Mouse (Mus musculus): ENCODE data around the gene Tmem164.

Tmem164 gene

GRCm38 (mm10) chrX:142760415-142760814 is 79.2 kb downstream of the Tmem164 start:
- DNase-seq = no peak

- DNase-seq = no peak
Measured at GRCm38 (mm10) chrX:142763337-142763736, 82.1 kb downstream of the Tmem164 start.

DNA sequence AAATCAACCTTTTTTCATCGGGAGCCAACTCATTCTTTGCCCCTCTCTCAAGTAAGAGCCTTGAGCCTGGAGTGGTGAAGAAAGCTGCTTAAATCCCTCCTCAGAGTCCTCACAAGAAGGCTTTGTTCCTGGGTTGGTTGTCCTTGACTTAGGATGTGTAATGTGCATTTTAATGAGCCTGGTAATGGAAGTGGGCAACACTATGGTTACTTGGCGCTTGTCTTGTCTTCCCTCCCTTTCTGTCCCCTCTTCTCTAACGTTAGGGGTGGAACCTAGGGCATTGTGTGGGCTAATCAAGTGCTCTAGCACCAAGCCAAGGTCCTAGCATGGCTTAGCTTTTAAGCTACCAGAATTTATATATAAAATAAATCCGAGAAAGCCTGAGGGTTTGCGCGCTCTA is 88.5 kb downstream of the Tmem164 start:
- no peak for DNase-seq

DNA sequence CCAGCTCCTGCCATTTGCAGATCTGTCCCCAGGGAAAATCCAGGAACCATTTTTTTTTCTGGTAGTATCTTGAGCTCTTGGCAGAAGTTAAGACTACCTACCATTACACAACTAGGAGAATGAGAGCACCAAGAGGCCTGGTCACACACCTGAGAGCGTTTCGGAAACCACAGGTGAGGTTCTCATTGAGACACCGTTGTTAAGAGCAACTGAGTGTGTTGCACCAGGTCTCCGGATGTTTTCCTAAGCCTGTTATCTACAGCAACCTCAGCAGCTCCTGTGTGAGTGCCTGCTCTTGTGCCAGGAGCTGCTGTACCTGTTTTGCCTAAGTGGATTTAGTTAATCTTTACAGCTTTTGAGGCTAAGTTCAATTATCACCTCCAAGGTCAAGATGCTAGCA is 92.5 kb downstream of the Tmem164 start:
- no peak for DNase-seq

GRCm38 (mm10) chrX:142776131-142776530 is 94.9 kb downstream of the Tmem164 start:
- no peak for DNase-seq

GRCm38 (mm10) chrX:142778638-142779037 is 97.4 kb downstream of the Tmem164 start:
- DNase-seq = no peak

- DNase-seq = no peak
Measured at GRCm38 (mm10) chrX:142786160-142787052, 105.2 kb downstream of the Tmem164 start.

DNA sequence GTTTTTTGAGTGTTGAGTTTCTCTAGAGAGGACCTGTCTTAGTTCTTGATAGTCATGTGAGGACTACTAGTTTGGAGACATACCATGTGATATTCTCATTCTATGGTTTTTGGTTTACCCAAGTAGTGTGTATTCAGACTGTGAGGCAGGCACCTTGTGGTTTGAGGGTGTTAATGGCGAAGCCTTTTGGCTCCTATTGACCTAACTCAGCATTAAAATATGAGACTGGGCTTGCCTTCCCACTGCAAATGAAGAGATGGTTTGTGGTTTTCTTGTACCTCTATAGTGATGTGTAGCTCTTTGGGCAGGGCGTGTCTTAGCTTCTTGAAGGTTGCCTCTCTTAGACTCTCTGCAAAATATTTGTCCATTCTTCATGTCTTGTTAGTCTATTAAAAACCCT is 111.0 kb downstream of the Tmem164 start:
- no peak for DNase-seq

GRCm38 (mm10) chrX:142794069-142794610 is 112.9 kb downstream of the Tmem164 start:
- no peak for DNase-seq

DNA sequence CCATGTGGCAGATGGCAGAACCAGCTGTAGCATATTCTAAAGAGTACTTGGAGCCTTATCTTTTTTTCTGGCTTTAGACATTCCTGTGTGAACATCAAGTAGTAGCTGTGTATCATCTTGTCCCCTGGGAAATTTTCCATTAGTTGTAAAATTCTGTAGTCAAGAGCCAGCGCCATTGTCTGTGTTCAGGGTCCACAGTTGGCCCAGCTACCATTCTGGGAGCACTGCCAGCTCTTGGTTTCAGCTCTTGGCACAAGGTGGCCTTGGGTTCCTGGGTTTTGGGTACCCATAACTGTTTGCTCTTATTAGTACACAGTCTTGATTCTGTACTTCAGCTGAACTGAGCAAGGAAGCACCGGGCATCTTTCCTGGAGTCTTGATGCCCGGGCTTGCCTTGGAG is 123.4 kb downstream of the Tmem164 start:
- DNase-seq = no peak

DNA sequence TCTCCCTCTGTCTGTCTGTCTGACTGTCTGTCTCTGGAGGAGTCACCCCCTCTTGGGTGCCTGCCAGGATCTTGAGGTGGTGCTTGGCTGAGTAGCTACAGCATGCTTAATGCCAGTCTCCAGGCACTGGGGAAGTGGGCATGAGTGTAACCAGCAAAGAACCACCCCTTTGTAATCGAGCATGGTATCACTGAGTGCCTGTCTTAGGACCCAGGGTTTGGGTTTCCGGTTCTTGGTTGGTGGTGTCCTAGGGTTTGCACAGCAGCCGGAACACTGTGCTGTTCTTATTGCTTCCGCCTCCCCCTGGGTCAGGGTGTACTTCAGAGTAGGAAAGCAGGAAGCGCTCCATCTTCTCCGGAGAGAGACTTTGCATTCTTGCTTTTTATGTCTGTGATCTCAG is 124.9 kb downstream of the Tmem164 start:
- DNase-seq = no peak

DNA sequence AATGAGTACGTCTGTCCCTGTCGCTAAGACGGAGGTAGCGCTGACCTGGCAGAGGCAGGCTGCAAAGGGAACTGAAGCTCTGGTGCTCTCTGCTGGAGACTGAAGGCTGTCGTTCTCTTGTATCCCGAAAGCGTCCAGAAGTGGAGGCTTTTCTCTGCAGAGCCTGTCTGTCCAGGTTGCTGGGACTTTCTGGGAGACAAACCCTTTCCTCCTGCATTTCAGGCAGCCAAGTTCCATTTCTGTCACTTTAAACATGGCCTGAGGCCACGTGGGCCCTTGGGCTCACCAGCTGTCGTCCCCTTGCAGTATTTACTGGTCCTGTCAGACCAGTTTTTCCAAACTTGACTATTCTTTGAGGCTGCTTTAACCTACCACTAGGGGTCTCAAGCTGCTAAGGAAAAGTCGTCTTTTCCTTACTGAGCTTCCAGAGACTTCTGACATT is 125.4 kb downstream of the Tmem164 start:
- DNase-seq = no peak

- DNase-seq = no peak
Measured at GRCm38 (mm10) chrX:142808411-142808810, 127.2 kb downstream of the Tmem164 start.

GRCm38 (mm10) chrX:142813146-142813545 is 131.9 kb downstream of the Tmem164 start:
- no peak for DNase-seq

- DNase-seq = no peak
Measured at GRCm38 (mm10) chrX:142818057-142818682, 137.0 kb downstream of the Tmem164 start.

DNA sequence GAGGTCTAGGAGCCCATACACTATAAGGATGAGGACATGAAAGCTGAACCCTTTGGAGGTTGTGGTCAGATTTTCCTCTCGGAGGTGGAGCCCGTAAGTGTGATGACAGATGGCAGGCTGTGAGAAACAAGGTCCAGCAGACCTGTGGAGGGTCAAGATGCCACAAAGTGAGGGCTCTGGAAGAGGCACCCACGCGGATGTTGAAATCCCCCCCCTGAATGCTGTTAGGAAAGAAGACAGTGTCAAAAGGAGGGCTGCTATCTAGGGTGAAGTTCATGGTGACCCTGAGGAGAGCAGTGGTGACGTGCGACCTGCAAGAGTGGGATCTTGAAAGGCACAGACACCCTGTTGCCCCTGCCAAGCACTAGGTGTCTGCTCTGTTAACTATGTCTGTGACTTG is 140.0 kb downstream of the Tmem164 start:
- DNase-seq = no peak

- no peak for DNase-seq
Measured at GRCm38 (mm10) chrX:142821846-142822245, 140.6 kb downstream of the Tmem164 start.

- DNase-seq = no peak
Measured at GRCm38 (mm10) chrX:142825309-142825708, 144.1 kb downstream of the Tmem164 start.

GRCm38 (mm10) chrX:142827644-142828043 is 146.4 kb downstream of the Tmem164 start:
- no peak for DNase-seq

DNA sequence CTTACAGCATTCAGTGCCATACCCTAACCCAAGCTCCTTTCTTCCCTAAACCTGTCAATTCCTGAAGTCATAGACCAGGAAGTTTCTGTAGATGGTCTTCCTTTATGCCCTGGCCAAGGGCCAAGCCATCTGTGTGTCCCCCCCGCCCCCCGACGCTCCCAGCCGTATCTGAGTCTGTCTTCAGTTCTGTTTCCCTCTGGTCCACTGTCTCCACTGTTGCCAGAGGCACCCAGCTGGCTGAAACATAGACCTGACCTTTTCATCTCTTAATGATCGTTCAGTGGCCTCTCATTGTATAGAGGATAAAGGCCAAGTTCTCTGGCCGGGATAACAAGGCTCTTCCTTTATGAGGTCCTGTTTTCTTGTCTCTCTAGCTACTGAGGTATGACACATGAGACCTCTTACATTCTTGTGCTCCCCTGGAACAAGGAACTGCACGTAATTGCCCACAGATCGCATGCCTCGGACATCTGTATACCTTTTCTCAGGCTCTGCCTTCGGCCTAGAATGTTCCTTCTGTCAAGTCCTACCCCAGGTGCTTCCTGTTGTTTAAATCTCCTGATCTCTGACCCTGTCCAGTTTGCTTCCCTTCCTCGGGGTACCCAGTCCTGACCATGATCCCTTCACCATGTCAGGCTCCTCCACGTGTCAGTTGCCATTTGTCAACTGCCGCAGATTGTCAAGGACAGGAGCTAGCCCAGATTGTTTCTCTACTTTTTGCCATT is 147.1 kb downstream of the Tmem164 start:
- DNase-seq = no peak

- DNase-seq = no peak
Measured at GRCm38 (mm10) chrX:142829267-142829666, 148.1 kb downstream of the Tmem164 start.

GRCm38 (mm10) chrX:142829866-142830470 is 148.8 kb downstream of the Tmem164 start:
- DNase-seq = no peak

- DNase-seq = no peak
Measured at GRCm38 (mm10) chrX:142830572-142830971, 149.4 kb downstream of the Tmem164 start.

Measured in thymus, adult 18-20 months (tissue).